Mouse (Mus musculus): ENCODE results near the gene Chmp4b.

Gene Chmp4b

DNA sequence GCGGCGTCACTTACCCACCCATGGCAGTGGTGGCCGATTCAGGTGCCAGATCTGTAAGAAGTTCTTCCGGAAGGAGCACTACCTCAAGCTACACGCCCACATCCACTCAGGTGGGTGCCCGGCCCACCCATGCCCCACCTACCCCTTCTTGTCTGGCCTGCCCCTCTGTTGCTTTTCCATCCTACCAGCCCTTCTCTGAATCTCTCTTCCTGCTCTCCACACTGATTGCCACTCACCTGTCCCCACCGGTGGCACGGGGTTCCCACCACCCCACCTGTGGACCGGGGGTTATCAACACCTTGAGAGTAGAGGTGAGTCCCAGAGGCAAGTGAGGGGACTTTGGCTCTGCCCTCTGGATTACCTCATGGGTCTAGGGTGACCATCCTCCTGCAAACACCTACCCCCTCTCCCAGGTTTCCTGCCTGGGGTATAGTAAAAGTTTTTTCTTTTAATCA is 9.5 kb upstream of the Chmp4b start:
- DNase-seq: no peak

DNA sequence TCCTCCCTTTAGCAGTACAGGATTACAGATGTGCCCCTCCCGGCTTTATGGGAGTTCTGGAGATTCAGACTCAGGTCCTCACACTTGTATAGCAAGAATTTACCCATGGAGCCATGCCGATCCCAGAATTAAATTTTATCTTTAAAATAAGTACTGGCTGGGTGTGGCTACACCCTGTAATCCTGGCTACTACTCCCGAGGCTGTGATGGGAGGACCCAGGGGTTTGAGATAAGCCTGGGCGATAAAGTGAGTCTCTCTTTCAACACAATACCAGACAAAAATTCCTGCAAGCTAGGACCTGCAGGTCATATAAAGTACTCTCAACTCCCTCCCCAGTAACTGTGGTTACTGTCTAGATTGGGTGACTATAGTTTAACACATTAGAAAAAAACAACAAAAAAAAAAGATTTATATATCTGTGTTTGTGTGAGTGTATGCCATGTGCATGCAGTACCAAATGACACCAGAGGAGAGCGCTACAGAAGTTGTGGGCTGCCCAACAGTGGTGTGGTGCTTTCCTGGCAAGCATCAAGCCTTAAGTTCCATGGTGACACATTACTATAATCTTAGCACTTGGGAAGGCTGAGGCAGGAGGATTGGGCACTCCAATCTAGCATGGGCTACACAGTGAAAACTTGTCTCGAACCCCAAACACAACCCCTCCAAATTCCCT is 8.7 kb upstream of the Chmp4b start:
- DNase-seq: no peak

DNA sequence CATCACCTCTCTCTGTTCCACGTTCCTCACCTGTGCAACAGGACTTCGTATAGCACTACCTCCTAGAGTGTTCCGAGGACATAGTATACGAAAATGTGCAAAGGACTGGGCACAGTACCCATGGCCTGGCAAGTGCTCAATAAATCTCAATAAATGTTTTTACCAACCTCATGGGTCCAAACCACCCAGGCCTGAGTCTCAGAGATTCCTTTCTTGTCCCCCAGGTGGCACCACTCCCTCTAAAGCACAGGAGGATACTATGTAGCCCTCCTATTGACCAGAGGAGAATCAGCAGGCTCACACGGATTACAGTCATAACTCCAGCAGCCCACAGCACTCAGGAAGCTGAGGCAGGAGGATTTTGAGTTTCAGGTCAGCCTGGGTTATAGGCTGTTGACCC is 4.9 kb upstream of the Chmp4b start:
- peak; percentile 36 for DNase-seq

DNA sequence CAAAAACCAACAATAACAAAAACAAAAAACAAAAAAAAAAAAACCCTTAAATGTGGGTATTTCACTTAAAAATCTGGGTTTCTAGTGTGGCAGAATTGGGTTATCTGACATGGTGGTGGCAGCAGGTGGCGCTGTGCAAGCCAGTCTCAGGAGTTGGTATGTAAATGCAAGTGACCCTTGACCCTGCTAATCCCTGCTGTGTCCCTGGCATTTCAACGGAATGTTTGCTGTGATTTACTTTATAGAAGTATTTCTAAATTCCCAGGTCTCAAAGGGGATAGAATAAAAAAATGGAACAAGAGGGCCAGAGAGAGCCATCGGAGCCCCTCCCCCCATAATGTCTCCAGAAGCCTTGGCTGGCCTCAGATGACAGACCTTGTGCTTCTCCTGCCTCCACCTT is 3.4 kb upstream of the Chmp4b start:
- DNase-seq: peak; percentile 35

DNA sequence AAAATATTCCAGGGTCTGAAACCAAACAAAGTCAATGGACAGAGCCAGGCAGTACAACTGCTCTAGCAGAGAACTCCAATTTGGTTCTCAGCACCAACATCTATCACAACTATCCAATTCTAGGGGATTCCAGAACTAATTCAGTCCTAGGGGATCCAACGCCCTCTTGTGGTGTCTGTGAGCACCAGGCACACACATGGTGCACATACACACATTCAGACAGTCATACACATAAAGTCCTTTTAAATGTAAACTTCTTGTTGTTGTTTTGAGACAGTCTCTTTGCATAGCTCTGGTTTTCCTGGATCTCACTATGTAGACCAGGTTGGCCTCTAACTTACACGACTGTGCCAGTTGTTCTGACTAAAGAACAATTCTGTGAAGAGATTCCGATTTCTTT is 1.1 kb upstream of the Chmp4b start:
- DNase-seq: no peak

DNA sequence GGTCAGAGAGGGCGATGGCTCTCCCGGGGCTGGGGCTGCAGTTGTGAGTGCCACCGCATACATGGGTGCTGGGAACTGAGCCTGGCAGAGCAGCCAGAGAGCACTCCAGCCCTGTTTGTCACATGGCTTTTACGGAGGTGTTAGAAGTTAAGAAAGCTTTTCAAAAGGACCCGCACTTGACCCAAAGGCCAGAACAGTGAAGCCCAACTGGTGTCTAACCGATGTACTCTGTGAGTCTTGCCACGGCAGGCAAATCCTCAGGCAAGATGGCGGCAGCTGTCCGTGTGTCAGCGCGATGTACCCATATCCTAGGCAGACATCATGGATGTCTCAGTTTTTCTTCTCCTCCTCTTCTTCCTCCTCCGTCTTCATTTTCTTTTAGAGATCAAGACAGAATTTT is 3.5 kb downstream of the Chmp4b start:
- no peak for DNase-seq

DNA sequence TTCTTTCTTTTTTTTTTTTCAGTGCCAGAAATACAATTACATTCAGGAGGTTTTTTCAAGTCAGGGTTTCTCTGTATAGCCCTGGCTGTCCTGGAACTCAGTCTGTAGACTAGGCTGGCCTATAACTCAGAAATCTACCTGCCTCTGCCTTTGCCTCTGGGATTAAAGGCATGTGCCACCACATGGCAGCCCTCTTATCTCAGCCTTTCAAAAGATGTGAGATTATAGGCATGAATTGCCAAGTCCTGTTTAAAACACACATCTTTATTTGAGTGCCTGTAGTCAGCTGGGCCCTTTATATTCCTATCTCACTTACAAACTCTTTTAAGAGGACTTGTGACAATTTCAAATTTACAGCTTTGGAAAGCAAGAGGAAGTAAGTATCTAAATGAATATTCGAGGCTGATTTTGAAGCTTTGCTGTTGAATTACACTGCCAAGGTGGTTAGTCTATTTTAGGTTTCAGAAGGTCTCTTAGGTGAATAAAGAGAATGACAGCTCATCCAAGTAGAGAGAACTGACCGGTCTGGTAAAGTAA is 4.4 kb downstream of the Chmp4b start:
- DNase-seq: no peak

DNA sequence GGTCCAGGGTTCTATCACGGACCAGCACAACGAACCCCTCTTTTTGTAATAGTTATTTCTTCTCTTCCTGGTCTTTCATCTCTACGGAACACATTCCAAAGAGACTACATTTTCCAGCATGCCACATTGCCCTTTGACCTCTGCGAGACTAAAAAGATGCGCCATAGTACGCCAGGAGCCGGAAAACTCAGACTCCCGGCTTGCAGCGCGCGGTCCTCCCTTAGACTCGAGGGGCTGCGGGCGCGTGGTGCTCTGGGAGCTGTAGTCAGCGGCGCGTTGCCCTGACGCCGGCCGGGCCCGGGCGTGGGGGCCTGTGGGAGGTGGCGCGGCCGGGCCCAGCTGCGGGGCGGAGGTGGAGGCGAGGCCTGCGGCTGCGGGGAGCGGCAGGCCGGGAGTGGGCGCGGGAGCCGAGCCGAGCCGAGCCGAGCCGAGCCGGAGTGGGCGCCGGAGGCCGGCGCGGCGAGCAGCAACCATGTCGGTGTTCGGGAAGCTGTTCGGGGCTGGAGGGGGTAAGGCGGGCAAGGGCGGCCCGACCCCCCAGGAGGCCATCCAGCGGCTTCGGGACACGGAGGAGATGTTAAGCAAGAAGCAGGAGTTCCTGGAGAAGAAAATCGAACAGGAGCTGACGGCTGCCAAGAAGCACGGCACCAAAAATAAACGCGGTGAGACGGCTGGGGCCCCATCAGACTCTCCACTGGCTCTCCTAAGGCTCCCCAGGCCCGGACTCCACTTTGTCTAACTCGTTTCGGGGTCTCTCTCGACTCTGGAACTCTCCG is 5.4 kb downstream of the Chmp4b start:
- DNase-seq: peak; percentile 97

DNA sequence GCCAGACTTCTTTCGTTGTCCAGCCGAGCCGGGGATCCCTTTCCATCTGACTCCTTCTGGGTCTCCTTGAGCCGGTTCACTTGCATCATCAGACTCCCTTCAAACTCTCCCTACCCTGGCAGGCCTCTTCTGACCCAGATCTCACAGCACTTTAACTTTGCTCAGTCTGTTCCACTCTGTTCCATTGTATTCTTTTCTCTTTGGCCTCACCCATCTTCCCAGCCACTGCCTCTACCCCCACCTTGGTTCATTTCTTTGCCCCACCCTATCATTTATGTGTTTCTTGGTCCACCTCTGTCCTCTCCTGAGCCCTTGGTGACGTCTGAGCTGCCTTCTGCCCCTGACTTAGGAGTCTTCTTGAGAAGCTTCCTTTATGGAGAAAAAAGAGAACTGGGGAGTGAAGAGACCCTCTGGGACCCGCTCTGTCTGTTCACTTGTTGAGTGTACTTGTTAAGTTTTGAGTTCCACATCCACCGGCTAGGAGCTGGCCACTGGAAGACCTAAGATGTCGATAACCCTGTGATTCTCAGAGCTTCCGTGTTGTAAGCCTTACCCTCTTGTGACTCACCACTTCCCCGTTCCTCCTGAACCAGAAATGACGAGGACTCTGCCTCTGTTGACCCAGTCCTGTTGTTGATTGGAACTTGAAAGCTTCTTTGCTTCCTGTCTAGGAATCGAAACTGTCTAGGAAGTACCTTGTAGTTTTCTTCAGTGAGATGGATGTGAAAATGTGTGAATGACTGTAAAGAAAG is 6.2 kb downstream of the Chmp4b start:
- peak; percentile 39 for DNase-seq

DNA sequence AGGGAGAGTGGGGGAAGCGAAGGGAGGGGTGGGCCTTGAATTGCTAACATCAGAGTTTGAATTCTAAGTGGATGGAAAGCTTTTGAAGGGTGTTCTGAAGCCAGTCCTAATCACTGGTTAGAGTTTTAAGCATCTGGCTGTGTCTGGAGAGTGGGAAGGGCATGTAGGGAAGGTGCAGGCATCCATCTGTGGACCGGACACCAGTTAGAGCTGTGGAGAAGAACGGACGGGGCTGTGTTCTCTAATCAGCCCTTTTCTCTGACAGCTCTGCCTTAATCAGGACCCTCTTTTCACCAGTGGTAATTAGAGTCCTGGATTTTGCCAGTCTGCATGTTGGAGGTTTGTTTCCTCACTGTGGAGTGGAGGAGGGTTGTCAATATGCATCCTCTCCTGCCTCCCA is 7.6 kb downstream of the Chmp4b start:
- no peak for DNase-seq

DNA sequence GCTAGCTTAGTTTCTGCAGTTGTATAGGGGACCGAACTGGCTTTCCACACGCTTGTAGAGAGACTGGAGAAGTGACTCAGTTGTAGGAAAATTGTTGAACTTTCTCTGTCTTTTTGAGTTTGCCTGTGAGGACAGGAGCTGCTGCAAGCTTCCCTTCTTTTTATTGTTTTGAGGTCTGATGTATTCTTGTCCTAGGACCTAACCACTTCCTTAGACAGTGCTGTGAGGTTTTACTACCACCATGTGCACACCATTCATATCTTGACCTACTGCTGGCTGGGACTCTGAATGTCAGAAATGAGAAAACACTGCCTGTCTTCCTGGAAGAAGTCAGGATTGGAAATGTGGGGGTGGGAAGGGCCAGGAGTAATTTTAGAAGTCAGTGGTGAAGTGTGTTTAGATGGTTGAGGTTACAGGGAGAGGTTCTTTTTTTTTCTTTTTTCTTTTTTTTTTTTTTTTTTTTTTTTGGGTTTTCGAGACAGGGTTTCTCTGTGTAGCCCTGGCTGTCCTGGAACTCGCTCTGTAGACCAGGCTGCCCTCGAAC is 8.1 kb downstream of the Chmp4b start:
- DNase-seq: no peak

DNA sequence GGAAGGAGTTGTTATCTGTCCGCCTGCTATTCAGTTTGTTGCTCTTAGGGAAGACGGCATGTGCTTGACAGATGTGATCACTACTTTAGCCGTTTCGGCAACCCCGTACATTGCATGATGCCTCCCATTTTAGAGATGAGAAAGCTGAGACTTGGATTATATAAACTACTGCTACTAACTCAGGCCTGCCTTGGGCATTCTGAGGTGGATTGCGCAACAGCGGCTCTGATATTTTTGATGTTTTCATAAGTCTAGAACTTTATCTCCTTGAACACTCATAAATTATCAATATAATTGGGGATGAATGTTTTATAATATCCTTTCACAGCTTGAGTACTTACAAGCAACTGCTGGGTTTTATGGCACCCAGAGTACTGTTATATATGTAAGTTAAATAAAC is 17.2 kb downstream of the Chmp4b start:
- DNase-seq: no peak

DNA sequence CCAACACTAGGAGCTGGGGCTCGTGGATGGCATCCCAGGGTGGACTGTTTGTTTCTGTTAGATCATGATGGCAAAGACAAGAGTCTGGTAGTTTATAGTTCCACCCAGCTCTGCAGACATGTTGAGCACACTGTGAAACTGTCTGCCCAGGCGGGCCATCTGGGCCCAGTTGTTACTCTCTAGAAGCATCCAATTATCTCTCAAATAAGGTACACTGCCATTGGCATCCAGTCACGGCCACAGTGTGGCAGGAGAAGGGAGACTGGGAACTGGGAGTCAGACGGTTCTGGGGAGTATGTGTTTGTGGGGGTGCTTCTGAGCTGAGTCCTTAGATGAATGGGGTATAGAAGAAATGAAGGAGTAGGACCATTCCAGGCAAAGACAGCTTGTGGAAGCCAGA is 18.6 kb downstream of the Chmp4b start:
- DNase-seq: no peak

DNA sequence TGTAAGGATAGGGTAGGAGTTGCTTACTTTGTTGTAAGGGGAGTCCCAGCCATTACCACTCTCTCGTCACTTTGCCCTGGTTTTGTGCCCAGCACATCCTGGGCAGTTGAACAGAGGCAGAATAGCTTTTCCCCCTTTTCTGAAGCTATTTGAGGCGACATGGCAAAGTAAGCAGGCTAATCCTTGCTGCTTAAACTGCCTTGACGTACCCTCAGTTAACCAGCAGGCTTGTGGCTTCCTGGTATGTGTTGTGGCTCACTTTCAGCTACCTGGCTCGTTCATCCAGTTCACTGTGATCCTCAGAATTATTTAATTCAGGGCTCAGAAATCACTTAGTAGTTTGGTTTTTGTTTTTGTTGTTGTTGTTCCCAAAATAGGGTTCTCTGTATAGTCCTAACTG is 19.2 kb downstream of the Chmp4b start:
- DNase-seq: no peak

DNA sequence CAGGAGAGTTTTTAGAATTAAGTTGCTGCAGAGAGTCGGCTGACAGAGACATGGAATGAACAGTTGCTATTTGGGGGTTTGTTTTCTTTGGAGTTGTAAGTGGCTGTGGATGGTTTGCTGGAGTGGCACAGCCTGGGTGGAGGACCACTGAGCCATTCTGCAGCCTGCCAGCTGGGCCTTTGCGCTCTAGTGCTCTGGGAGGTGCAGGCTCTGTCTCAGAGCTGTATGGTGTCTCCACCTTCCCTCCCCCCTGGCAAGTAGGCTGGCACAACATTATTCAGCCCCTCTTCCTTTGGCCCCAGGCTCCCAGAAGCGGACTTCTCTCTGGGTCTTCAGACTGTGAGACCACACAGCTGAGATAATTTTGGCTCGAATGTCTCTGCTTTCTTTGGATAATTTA is 22.5 kb downstream of the Chmp4b start:
- no peak for DNase-seq

DNA sequence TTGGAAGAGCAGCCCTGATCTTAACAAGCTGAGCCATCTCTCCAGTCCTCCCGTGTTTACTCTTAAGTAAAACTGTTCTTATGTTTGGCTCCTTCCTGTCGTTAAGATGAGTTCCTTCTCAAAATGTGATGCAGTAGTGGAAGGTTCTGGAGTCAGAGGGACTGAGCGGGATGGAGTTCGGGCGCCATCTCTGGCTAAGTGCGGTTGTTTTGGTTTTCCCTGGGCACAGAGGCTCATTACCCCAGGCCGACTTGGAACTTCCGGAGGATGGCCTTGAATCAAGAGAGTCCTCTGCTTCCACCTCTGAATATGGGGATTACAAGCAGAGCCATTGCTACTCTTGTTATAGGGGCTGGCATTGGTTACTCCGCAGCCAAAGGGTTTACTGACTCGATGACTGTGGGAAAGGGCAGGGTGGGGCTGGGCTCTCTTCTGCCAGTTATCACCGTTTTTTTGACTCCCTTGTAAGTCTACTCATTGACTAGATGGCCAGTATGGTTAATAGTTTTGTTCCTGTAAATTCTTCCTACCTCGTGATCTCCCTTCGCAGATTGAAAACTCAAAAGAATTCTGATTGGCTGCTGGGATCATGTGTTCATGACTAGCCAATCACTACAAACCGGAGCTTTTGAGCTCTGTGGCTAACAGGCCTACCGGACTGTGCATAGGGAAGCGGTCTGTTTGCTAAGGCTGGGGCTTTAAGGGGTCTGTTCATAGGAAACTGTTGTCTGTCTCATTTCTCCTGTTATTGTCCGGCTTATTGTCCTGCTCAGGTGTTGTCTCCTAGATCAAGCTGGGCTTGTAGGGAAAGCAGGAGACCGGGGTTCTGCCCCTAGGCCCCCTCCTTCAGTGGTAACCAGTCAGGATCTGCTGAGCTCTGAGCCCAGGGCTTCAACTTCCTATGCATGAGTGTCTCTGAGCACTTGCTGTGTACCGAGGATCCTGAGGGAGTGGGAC is 25.4 kb downstream of the Chmp4b start:
- peak; percentile 41 for DNase-seq

DNA sequence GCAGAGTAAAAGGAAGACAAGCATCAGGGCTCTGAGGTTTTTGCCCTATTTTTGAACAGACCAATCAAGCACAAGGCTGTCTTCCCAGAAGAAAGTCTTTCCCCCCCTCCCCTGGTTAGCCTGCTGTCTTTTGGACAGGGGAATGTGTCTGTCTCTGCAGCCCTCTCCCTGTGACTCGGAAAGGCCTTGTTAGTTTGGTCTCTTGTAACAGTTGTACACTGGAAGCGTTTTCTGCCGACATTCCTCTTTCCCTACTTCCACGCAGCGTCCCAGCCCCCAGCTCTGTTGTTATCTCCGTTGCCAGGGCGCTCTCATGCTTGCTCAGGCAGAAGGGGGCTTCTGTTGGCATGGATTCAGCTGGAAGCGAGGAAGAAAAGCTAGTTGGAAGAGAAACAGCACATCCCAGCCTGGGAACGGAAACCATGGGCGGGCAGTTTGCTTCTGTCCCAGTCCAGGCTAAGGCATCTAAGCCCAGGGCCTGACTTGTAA is 26.2 kb downstream of the Chmp4b start:
- no peak for DNase-seq

DNA sequence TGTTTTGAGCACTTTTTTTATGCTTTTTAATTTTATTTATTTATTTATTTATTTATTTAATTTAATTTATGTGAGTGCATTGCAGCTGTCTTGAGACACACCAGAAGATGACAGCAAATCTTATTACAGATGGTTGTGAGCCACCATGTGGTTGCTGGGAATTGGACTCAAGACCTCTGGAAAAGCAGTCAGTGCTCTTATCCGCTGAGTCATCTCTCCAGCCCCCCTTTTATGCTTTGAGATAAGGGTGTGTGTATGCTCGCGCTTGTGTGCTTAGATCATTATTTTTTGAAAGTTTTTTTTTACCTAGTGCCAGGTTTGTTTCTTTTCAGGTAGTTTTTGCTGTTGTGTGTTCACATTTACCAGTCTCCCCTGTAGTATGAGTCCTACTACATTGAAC is 27.5 kb downstream of the Chmp4b start:
- DNase-seq: no peak

DNA sequence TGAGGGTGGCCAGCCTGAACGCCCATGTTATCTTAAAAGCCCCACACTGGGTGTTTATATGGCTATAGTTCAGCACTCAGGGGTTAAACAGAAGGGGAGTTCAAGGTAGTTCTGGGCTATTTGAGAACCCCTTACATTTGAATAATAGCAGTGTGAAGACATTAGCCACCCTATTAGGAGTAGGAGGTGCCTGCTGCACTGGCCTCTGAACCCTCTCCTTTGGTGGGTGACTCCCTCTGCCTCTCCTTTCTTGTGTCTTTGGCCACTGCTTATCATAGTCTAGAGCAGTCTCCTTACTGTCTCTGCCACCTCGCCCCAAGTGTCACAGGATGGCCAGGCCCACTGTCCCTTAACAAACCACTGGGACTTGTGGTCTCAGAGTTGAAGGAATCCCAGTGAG is 28.8 kb downstream of the Chmp4b start:
- DNase-seq: no peak

DNA sequence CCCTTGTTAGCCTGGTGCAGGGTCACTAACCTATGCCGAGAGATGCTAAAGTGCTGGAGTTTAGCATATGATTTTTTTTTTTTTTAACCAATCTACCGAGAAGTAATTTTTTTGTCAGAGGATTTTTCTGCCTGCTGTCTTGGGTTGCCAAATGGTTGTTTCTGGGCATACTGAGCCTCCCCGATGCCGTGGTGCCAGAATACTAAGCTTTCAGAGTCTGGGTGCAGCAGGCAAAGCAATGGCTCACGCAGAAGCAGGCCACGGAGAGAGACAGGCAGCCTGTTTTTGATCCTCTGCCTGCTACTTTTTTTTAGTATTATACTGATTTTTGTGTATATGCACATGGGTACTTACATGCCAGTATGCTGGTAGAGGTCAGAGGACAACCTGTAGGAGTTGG is 29.4 kb downstream of the Chmp4b start:
- DNase-seq: no peak

DNA sequence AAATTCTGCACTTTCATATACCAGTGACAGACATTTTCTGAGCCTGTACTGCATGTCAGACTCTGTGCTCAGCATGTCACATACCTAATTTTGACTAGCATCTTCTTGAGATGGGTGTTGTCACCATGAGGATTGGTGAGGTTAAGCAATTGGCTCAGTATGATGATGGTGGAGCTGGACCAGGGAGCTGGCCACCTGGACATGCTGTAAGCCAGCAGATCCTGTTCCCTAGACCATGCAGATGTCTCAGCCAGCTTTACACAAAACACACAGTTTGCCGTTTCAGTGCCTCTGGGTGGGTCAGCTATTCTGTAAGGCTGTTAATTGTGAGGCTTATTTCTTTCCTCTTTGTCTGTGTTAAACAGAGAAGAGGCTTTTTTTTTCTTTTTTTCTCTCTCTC is 31.2 kb downstream of the Chmp4b start:
- DNase-seq: no peak

DNA sequence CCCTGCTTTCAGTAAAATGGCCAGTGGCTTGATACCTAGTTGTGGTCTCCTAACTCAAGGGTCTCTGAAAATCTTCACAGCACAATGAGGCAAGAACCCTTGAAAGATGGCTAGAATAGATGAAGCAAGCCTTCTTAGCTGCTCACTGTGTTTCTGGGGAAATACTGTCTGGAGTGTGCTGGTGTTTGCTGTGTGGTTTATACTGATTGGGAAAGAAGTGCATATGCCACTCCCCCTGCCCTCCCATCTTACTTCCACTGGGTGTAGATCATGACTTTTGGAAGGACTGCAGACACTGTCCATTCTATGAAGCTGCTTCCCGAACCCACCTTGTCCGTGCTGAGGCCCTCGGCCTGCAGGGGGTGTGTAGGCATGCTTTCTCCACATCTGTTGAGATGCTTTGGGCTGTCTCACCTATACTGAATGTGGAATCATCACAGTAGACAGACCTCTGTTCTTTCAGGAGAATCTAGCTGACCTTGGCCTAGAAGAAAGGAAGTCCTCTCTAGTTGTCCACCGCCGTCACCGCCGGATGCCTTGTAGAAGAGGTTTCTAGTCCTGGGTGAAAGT is 33.5 kb downstream of the Chmp4b start:
- no peak for DNase-seq

Data from thymus, postnatal 25 days (tissue).